Mouse (Mus musculus) gastrocnemius, adult 8-10 months (tissue): Measurements from ENCODE around the gene Timm8a1. TPM values are rescaled to one million over a fixed set of nuclear protein-coding genes. Genes with fewer than 3 reads are reported as not detected.

ENCODE experiments used
- DNase-seq, 2 experiments: peaks; one replicate each; pipeline ENCODE4 v3.0.0; 2022; ENCODE audit warnings: low spot score in 2 of 2
- total RNA-seq, 4 experiments: library from RNA; stranded (reverse); gene quantifications; 2 replicates each; pipeline ENCODE4 v1.2.4; 2022

Gene Timm8a1
- total RNA-seq, 4 experiments from 2014 or later = 7.9 to 12.2 (median 9.1) TPM

GRCm38 (mm10) chrX:134525260-134525659 lies 16.4 kb downstream of the Timm8a1 start:
- DNase-seq = no peak

DNA sequence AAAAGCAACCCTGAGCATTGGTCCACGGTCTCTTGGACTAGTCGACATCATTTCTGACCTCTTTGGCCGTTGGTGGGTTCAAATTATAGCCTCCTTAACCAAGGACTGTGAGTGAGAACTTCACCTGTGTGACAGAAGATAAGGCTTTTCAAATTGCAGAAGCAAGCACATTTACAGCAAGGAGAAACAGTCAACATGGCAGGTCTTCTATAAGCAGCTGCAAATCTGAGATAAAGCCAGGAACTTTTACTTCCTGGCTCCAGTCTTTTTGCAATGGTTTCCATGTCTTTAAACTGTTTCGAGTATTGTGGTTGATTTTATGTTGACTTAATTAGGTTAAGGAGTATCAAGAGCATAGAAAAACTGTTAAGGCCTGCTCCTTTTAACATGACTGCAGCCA lies 17.9 kb downstream of the Timm8a1 start:
- no peak for DNase-seq

- DNase-seq = no peak
These were observed 32.2 kb downstream of the Timm8a1 start for GRCm38 (mm10) chrX:134509473-134509872.

GRCm38 (mm10) chrX:134507977-134508376 lies 33.7 kb downstream of the Timm8a1 start:
- no peak for DNase-seq

GRCm38 (mm10) chrX:134500651-134501050 lies 41.0 kb downstream of the Timm8a1 start:
- DNase-seq = no peak

Other genes with a start within 250 kb of the Timm8a1 start
- under 1 TPM in 1 of 4 experiments, not detected in 3; 0.17 TPM for gene Tmem35a, start 246.6 kb downstream of the Timm8a1 start, total RNA-seq
- gene Cenpi, start 233.8 kb downstream of the Timm8a1 start, total RNA-seq = under 1 TPM in 2 of 4 experiments, not detected in 2; 0.16 to 0.17 TPM
- gene Drp2, start 137.3 kb downstream of the Timm8a1 start, total RNA-seq = 1 to 10 TPM; 1.7 to 5.4 (median 2.9) TPM
- gene Taf7l, start 65.4 kb downstream of the Timm8a1 start, total RNA-seq = not detected
- under 1 TPM in 2 of 4 experiments, not detected in 2; 0.22 to 0.27 TPM for gene Btk, start 41.7 kb upstream of the Timm8a1 start, total RNA-seq
- 100 to 1,000 TPM in 3 of 4 experiments, 10 to 100 TPM in 1; 80.7 to 125 (median 107) TPM for gene Rpl36a, start 43.8 kb upstream of the Timm8a1 start, total RNA-seq
- 1 to 10 TPM; 2.0 to 2.6 (median 2.3) TPM for gene Gla, start 59.3 kb upstream of the Timm8a1 start, total RNA-seq
- 10 to 100 TPM; 46.0 to 54.3 (median 50.3) TPM for gene Hnrnph2, start 59.3 kb upstream of the Timm8a1 start, total RNA-seq
- 1 to 10 TPM; 5.5 to 9.5 (median 7.6) TPM for gene Armcx4, start 144.7 kb upstream of the Timm8a1 start, total RNA-seq
- gene Armcx1, start 176.1 kb upstream of the Timm8a1 start, total RNA-seq = 1 to 10 TPM in 3 of 4 experiments, under 1 TPM in 1; 0.92 to 2.2 (median 1.6) TPM
- gene Armcx6, start 209.6 kb upstream of the Timm8a1 start, total RNA-seq = 1 to 10 TPM in 3 of 4 experiments, under 1 TPM in 1; 0.96 to 2.1 (median 1.7) TPM
- gene Armcx3, start 214.7 kb upstream of the Timm8a1 start, total RNA-seq = 10 to 100 TPM; 18.1 to 20.0 (median 19.3) TPM